Mouse (Mus musculus) hindbrain, embryonic 10.5 days (tissue): Measurements from ENCODE around the gene Gpx4. TPM values are rescaled to one million over a fixed set of nuclear protein-coding genes. Genes with fewer than 3 reads are reported as not detected.

ENCODE experiments used
- DNase-seq: peaks from one replicate; pipeline ENCODE4 v3.0.0-alpha.2; 2017; ENCODE audit warnings: low spot score
- H3K27ac ChIP-seq: fragments of 300-500 bp; sonication (generic); 2 replicates; pipeline ENCODE4 v1.5.1; 2016; ENCODE audit warnings: mild to moderate bottlenecking, moderate library complexity
- H3K27me3 ChIP-seq: fragments of 300-500 bp; sonication (generic); 2 replicates; pipeline ENCODE4 v1.6.1; 2016; ENCODE audit warnings: mild to moderate bottlenecking; ENCODE audit not compliant: poor library complexity, insufficient read depth, severe bottlenecking
- H3K36me3 ChIP-seq: fragments of 300-500 bp; sonication (generic); 2 replicates; pipeline ENCODE4 v1.6.1; 2016; ENCODE audit warnings: mild to moderate bottlenecking, moderate library complexity
- H3K4me1 ChIP-seq: fragments of 300-500 bp; sonication (generic); replicated peaks from 2 replicates; pipeline ENCODE4 v1.6.1; 2016; ENCODE audit warnings: mild to moderate bottlenecking
- H3K4me3 ChIP-seq: fragments of 300-500 bp; sonication (generic); 2 replicates; pipeline ENCODE4 v1.5.1; 2016; ENCODE audit warnings: mild to moderate bottlenecking, moderate library complexity
- H3K9me3 ChIP-seq: fragments of 300-500 bp; sonication (generic); 2 replicates; pipeline ENCODE4 v1.6.1; 2016; ENCODE audit warnings: mild to moderate bottlenecking, moderate library complexity
- WGBS: fragments of 180-500 bp; shearing (Covaris S2); methylation state at CpG from one replicate; pipeline ENCODE4 v1.1.7; 2016; 5-methylcytosine and 5-hydroxymethylcytosine counted together
- polyA plus RNA-seq: library from polyadenylated mRNA; unstranded; fragments of >200 nt; fragmentation: Nextera tagmentation; extraction: Ambion mirVana; gene quantifications from 2 replicates; pipeline ENCODE4 v1.2.1, GENCODE M21; 2016

Gpx4 gene
- polyA plus RNA-seq, 1 experiment from 2014 or later, result 705 TPM

GRCm38 (mm10) chr10:80086847-80087246 is 39.9 kb downstream of the Gpx4 start:
- Histone ChIP-seq H3K27ac (no peak overlapping the region), H3K36me3 (peaks cover 50% of the 10 kb centered on the region), H3K27me3 (no peaks in the 10 kb centered on the region), H3K9me3 (no peaks in the 10 kb centered on the region), H3K4me1 (peaks cover 7% of the 10 kb centered on the region), H3K4me3 (no peak overlapping the region)
- DNase-seq, result no peak
- 92% methylated on average over 3 of the region's 3 CpGs for WGBS

- Histone ChIP-seq H3K9me3 (no peaks in the 10 kb centered on the region), H3K27ac (no peak overlapping the region), H3K36me3 (peaks cover 43% of the 10 kb centered on the region), H3K4me3 (no peak overlapping the region), H3K27me3 (no peaks in the 10 kb centered on the region), H3K4me1 (peaks cover 7% of the 10 kb centered on the region)
- DNase-seq, result no peak
- 88% methylated on average over 8 of the region's 8 CpGs for WGBS
Observed at GRCm38 (mm10) chr10:80087483-80087882, 40.5 kb downstream of the Gpx4 start.

GRCm38 (mm10) chr10:80089146-80089545 is 42.2 kb downstream of the Gpx4 start:
- no peaks in the 10 kb centered on the region for H3K9me3 ChIP-seq
- peaks cover 8% of the 10 kb centered on the region for H3K4me1 ChIP-seq
- WGBS, result 55% methylated on average over 4 of the region's 4 CpGs
- no peaks in the 10 kb centered on the region for H3K27me3 ChIP-seq
- H3K36me3 ChIP-seq, result peaks cover 27% of the 10 kb centered on the region
- no peak overlapping the region for H3K4me3 ChIP-seq
- no peak for DNase-seq
- H3K27ac ChIP-seq, result peak overlapping the region; percentile 63; the same call in 1 of the 2 replicates

- WGBS, result 90% methylated on average over 6 of the region's 6 CpGs
- no peak for DNase-seq
- Histone ChIP-seq H3K4me3 (no peak overlapping the region), H3K27ac (peak overlapping the region; percentile 1; the same call in 1 of the 2 replicates), H3K36me3 (peaks cover 7% of the 10 kb centered on the region; the same call in 1 of the 2 replicates), H3K4me1 (peaks cover 29% of the 10 kb centered on the region), H3K27me3 (no peaks in the 10 kb centered on the region), H3K9me3 (no peaks in the 10 kb centered on the region)
Observed at GRCm38 (mm10) chr10:80091527-80091926, 44.6 kb downstream of the Gpx4 start.

GRCm38 (mm10) chr10:80092690-80093089 is 45.7 kb downstream of the Gpx4 start:
- Histone ChIP-seq H3K27ac (no peak overlapping the region), H3K4me3 (no peak overlapping the region), H3K9me3 (no peaks in the 10 kb centered on the region), H3K27me3 (no peaks in the 10 kb centered on the region), H3K36me3 (peaks cover 7% of the 10 kb centered on the region; the same call in 1 of the 2 replicates), H3K4me1 (peaks cover 40% of the 10 kb centered on the region)
- WGBS, result 87% methylated on average over 5 of the region's 5 CpGs
- no peak for DNase-seq

- no peaks in the 10 kb centered on the region for H3K9me3 ChIP-seq
- no peaks in the 10 kb centered on the region for H3K27me3 ChIP-seq
- peaks cover 7% of the 10 kb centered on the region; the same call in 1 of the 2 replicates for H3K36me3 ChIP-seq
- no peak for DNase-seq
- WGBS, result 93% methylated on average over 6 of the region's 6 CpGs
- no peak overlapping the region for H3K27ac ChIP-seq
- peaks cover 47% of the 10 kb centered on the region for H3K4me1 ChIP-seq
- H3K4me3 ChIP-seq, result no peak overlapping the region
Observed at GRCm38 (mm10) chr10:80094085-80094484, 47.1 kb downstream of the Gpx4 start.

GRCm38 (mm10) chr10:80094684-80095083 is 47.7 kb downstream of the Gpx4 start:
- H3K27me3 ChIP-seq, result no peaks in the 10 kb centered on the region
- WGBS, result 86% methylated on average over 3 of the region's 3 CpGs
- DNase-seq, result no peak
- H3K4me1 ChIP-seq, result peaks cover 48% of the 10 kb centered on the region
- H3K9me3 ChIP-seq, result no peaks in the 10 kb centered on the region
- H3K27ac ChIP-seq, result peak overlapping the region; percentile 29; the same call in 1 of the 2 replicates
- 0 out of 2 replicates have a peak, but pooled peaks cover 7% of the 10 kb centered on the region for H3K36me3 ChIP-seq
- no peak overlapping the region for H3K4me3 ChIP-seq

GRCm38 (mm10) chr10:80095547-80095946 is 48.6 kb downstream of the Gpx4 start:
- no peak overlapping the region for H3K27ac ChIP-seq
- peaks cover 56% of the 10 kb centered on the region for H3K4me1 ChIP-seq
- H3K36me3 ChIP-seq, result 0 out of 2 replicates have a peak, but pooled peaks cover 2% of the 10 kb centered on the region
- 87% methylated on average over 5 of the region's 5 CpGs for WGBS
- H3K9me3 ChIP-seq, result no peaks in the 10 kb centered on the region
- H3K27me3 ChIP-seq, result no peaks in the 10 kb centered on the region
- H3K4me3 ChIP-seq, result no peak overlapping the region
- DNase-seq, result no peak

GRCm38 (mm10) chr10:80097275-80097674 is 50.3 kb downstream of the Gpx4 start:
- DNase-seq, result peak; percentile 26
- WGBS, result 19% methylated on average over 7 of the region's 7 CpGs
- Histone ChIP-seq H3K9me3 (no peaks in the 10 kb centered on the region), H3K36me3 (no peaks in the 10 kb centered on the region), H3K27ac (peak overlapping the region; percentile 13; the same call in 1 of the 2 replicates), H3K27me3 (no peaks in the 10 kb centered on the region), H3K4me1 (peaks cover 72% of the 10 kb centered on the region), H3K4me3 (peak overlapping the region; percentile 2; the same call in 1 of the 2 replicates)

- no peaks in the 10 kb centered on the region for H3K9me3 ChIP-seq
- WGBS, result 81% methylated on average over 5 of the region's 5 CpGs
- no peak for DNase-seq
- H3K4me3 ChIP-seq, result no peak overlapping the region
- H3K4me1 ChIP-seq, result peaks cover 78% of the 10 kb centered on the region
- H3K27me3 ChIP-seq, result no peaks in the 10 kb centered on the region
- H3K36me3 ChIP-seq, result no peaks in the 10 kb centered on the region
- no peak overlapping the region for H3K27ac ChIP-seq
Observed at GRCm38 (mm10) chr10:80098630-80099029, 51.7 kb downstream of the Gpx4 start.

- H3K27me3 ChIP-seq, result no peaks in the 10 kb centered on the region
- WGBS, result 64% methylated on average over 11 of the region's 11 CpGs
- peak overlapping the region; percentile 81; the same call in 1 of the 2 replicates for H3K4me3 ChIP-seq
- H3K36me3 ChIP-seq, result no peaks in the 10 kb centered on the region
- peak overlapping the region; percentile 93; the same call in 1 of the 2 replicates for H3K27ac ChIP-seq
- DNase-seq, result no peak
- H3K9me3 ChIP-seq, result no peaks in the 10 kb centered on the region
- peaks cover 61% of the 10 kb centered on the region for H3K4me1 ChIP-seq
Observed at GRCm38 (mm10) chr10:80100982-80101381, 54.0 kb downstream of the Gpx4 start.

- no peaks in the 10 kb centered on the region for H3K9me3 ChIP-seq
- peak overlapping the region; percentile 93 for H3K27ac ChIP-seq
- WGBS, result under 1% methylated on average over 59 of the region's 59 CpGs
- no peaks in the 10 kb centered on the region for H3K36me3 ChIP-seq
- H3K4me3 ChIP-seq, result peak overlapping the region; percentile 81
- no peaks in the 10 kb centered on the region for H3K27me3 ChIP-seq
- DNase-seq, result peak; percentile 89
- peaks cover 48% of the 10 kb centered on the region for H3K4me1 ChIP-seq
Observed at GRCm38 (mm10) chr10:80102216-80102915, 55.4 kb downstream of the Gpx4 start.

- DNase-seq, result no peak
- peak overlapping the region; percentile 93 for H3K27ac ChIP-seq
- WGBS, result 82% methylated on average over 2 of the region's 2 CpGs
- peaks cover 42% of the 10 kb centered on the region for H3K4me1 ChIP-seq
- no peaks in the 10 kb centered on the region for H3K36me3 ChIP-seq
- no peaks in the 10 kb centered on the region for H3K27me3 ChIP-seq
- H3K9me3 ChIP-seq, result no peaks in the 10 kb centered on the region
- H3K4me3 ChIP-seq, result no peak overlapping the region; the same call in 1 of the 2 replicates
Observed at GRCm38 (mm10) chr10:80103032-80103431, 56.1 kb downstream of the Gpx4 start.
